Mouse (Mus musculus) urinary bladder, adult 18-20 months (tissue): ENCODE results near the gene Scube2.

Experiments used
- DNase-seq, 2 experiments: peaks; one replicate each; pipeline ENCODE4 v3.0.0; 2022; ENCODE audit warnings: low spot score in 2 of 2, mixed read lengths in 2 of 2

Gene Scube2

GRCm38 (mm10) chr7:109865370-109866229 lies at the start of gene Scube2:
TSS of gene Scube2 (minus strand) at chr7:109865679.
- DNase-seq, result peak in 1 of 2 experiments; percentile 39

- no peak for DNase-seq
These were observed 40.7 kb upstream of the Scube2 start for GRCm38 (mm10) chr7:109906165-109906564.

GRCm38 (mm10) chr7:109900921-109901320 lies 35.4 kb upstream of the Scube2 start:
- DNase-seq, result no peak

GRCm38 (mm10) chr7:109898911-109899310 lies 33.4 kb upstream of the Scube2 start:
- DNase-seq, result no peak

- DNase-seq, result peak; percentile 42 to 48
These were observed 27.1 kb upstream of the Scube2 start for GRCm38 (mm10) chr7:109892530-109892929.

- DNase-seq, result no peak
These were observed 26.3 kb upstream of the Scube2 start for GRCm38 (mm10) chr7:109891786-109892185.

- DNase-seq, result no peak
These were observed 24.8 kb upstream of the Scube2 start for GRCm38 (mm10) chr7:109890256-109890655.

- no peak for DNase-seq
These were observed 23.8 kb upstream of the Scube2 start for GRCm38 (mm10) chr7:109889300-109889699.

GRCm38 (mm10) chr7:109886249-109886648 lies 20.8 kb upstream of the Scube2 start:
- DNase-seq, result no peak

- DNase-seq, result no peak
These were observed 17.1 kb upstream of the Scube2 start for GRCm38 (mm10) chr7:109882574-109882973.

- no peak for DNase-seq
These were observed 16.2 kb upstream of the Scube2 start for GRCm38 (mm10) chr7:109881561-109882099.

- DNase-seq, result no peak
These were observed 13.7 kb upstream of the Scube2 start for GRCm38 (mm10) chr7:109879158-109879557.

- no peak for DNase-seq
These were observed 10.6 kb upstream of the Scube2 start for GRCm38 (mm10) chr7:109876085-109876484.

- no peak for DNase-seq
These were observed 10.1 kb upstream of the Scube2 start for GRCm38 (mm10) chr7:109875598-109875997.

GRCm38 (mm10) chr7:109875033-109875432 lies 9.6 kb upstream of the Scube2 start:
- no peak for DNase-seq

GRCm38 (mm10) chr7:109873170-109873569 lies 7.7 kb upstream of the Scube2 start:
- no peak for DNase-seq

- no peak for DNase-seq
These were observed 5.8 kb upstream of the Scube2 start for GRCm38 (mm10) chr7:109871232-109871631.

- no peak for DNase-seq
These were observed 3.0 kb upstream of the Scube2 start for GRCm38 (mm10) chr7:109868498-109868897.

- no peak for DNase-seq
These were observed 1.2 kb upstream of the Scube2 start for GRCm38 (mm10) chr7:109866643-109867042.

GRCm38 (mm10) chr7:109863561-109863960 lies 1.9 kb downstream of the Scube2 start:
- no peak for DNase-seq

GRCm38 (mm10) chr7:109860162-109860561 lies 5.3 kb downstream of the Scube2 start:
- DNase-seq, result peak in 1 of 2 experiments; percentile 36

GRCm38 (mm10) chr7:109859354-109859753 lies 6.1 kb downstream of the Scube2 start:
- no peak for DNase-seq

- DNase-seq, result peak in 1 of 2 experiments; percentile 19
These were observed 12.7 kb downstream of the Scube2 start for GRCm38 (mm10) chr7:109852752-109853212.
